Mouse (Mus musculus) inflammation-experienced regulatory T-cells, adult 6 months (primary cell): ENCODE measurements around the gene Slc16a11. TPM values are rescaled to one million over a fixed set of nuclear protein-coding genes. Genes with fewer than 3 reads are reported as not detected.
A peak's percentile ranks its signal among the peaks of the same experiment; 100 is the strongest.

Source experiments
- ATAC-seq: one replicate; pipeline ENCODE4 v1.8.0; 2017
- polyA plus RNA-seq, 3 experiments: library from polyadenylated mRNA; unstranded; fragments of 100-300 nt; shearing (Covaris generic); gene quantifications; one replicate each; pipeline ENCODE4 v1.2.1; 2017

The Slc16a11 gene
- polyA plus RNA-seq, 3 experiments from 2014 or later, result 0.52 TPM; not detected in 2

GRCm38 (mm10) chr11:70201691-70202090, 10.9 kb upstream of the Slc16a11 start:
- ATAC-seq, result no peak

- no peak for ATAC-seq
Measured at GRCm38 (mm10) chr11:70206801-70207200, 5.8 kb upstream of the Slc16a11 start.

- no peak for ATAC-seq
Measured at GRCm38 (mm10) chr11:70207283-70207682, 5.3 kb upstream of the Slc16a11 start.

GRCm38 (mm10) chr11:70208778-70209388, 3.7 kb upstream of the Slc16a11 start:
- no peak for ATAC-seq

- ATAC-seq, result no peak
Measured at GRCm38 (mm10) chr11:70210681-70211080, 1.9 kb upstream of the Slc16a11 start.

GRCm38 (mm10) chr11:70211972-70212371, 580 bp upstream of the Slc16a11 start:
- ATAC-seq, result no peak

GRCm38 (mm10) chr11:70212896-70213295, 344 bp downstream of the Slc16a11 start:
- ATAC-seq, result peak; percentile 14

GRCm38 (mm10) chr11:70213736-70214135, 1.2 kb downstream of the Slc16a11 start:
- no peak for ATAC-seq

GRCm38 (mm10) chr11:70214191-70214855, 1.8 kb downstream of the Slc16a11 start:
- no peak for ATAC-seq

- no peak for ATAC-seq
Measured at GRCm38 (mm10) chr11:70214856-70215209, 2.3 kb downstream of the Slc16a11 start.

- ATAC-seq, result no peak
Measured at GRCm38 (mm10) chr11:70215301-70215700, 2.7 kb downstream of the Slc16a11 start.

- no peak for ATAC-seq
Measured at GRCm38 (mm10) chr11:70216103-70216502, 3.6 kb downstream of the Slc16a11 start.

- ATAC-seq, result no peak
Measured at GRCm38 (mm10) chr11:70218039-70218438, 5.5 kb downstream of the Slc16a11 start.

GRCm38 (mm10) chr11:70218741-70219470, 6.4 kb downstream of the Slc16a11 start:
- ATAC-seq, result no peak

- ATAC-seq, result no peak
Measured at GRCm38 (mm10) chr11:70219873-70220272, 7.3 kb downstream of the Slc16a11 start.

- no peak for ATAC-seq
Measured at GRCm38 (mm10) chr11:70220323-70220722, 7.8 kb downstream of the Slc16a11 start.

- ATAC-seq, result peak; percentile 94
Measured at GRCm38 (mm10) chr11:70220731-70221602, 8.4 kb downstream of the Slc16a11 start, which contains the start of gene Slc16a13. Gene Slc16a13, minus strand, starts transcription at chr11:70221064.

GRCm38 (mm10) chr11:70221603-70222500, 9.3 kb downstream of the Slc16a11 start:
- no peak for ATAC-seq

- ATAC-seq, result no peak
Measured at GRCm38 (mm10) chr11:70223724-70224123, 11.2 kb downstream of the Slc16a11 start.

GRCm38 (mm10) chr11:70225798-70226601, 13.4 kb downstream of the Slc16a11 start:
- ATAC-seq, result no peak

GRCm38 (mm10) chr11:70226602-70226890, 14.0 kb downstream of the Slc16a11 start:
- ATAC-seq, result no peak
